Mouse (Mus musculus): ENCODE measurements around the gene Ppm1d. TPM values are rescaled to one million over a fixed set of nuclear protein-coding genes. Genes with fewer than 3 reads are reported as not detected.
A peak's percentile ranks its signal among the peaks of the same experiment; 100 is the strongest.

Ppm1d gene
- polyA plus RNA-seq, 1 experiment from 2014 or later, result 27.2 TPM

GRCm38 (mm10) chr11:85334778-85335177, 23.7 kb downstream of the Ppm1d start:
- Histone ChIP-seq H3K4me1 (replicated peaks) (no peaks in the 10 kb centered on the region), H3K4me3 (replicated peaks) (no peak overlapping the region), H3K27ac (no peak overlapping the region), H3K36me3 (peaks cover 92% of the 10 kb centered on the region), H3K4me2 (no peak overlapping the region), H3K9ac (replicated peaks) (no peak overlapping the region), H3K27me3 (no peaks in the 10 kb centered on the region), H3K9me3 (no peaks in the 10 kb centered on the region)
- no peak for ATAC-seq (ENCODE audit: insufficient number of reproducible peaks, insufficient read depth, low FRiP score, low TSS enrichment, low read depth)
- 46% methylated on average over 4 of the region's 4 CpGs for WGBS

GRCm38 (mm10) chr11:85339173-85339831, 28.3 kb downstream of the Ppm1d start:
- Histone ChIP-seq H3K27ac (no peak overlapping the region), H3K4me1 (replicated peaks) (no peaks in the 10 kb centered on the region), H3K4me2 (no peak overlapping the region), H3K4me3 (replicated peaks) (no peak overlapping the region), H3K9ac (replicated peaks) (no peak overlapping the region), H3K27me3 (no peaks in the 10 kb centered on the region), H3K9me3 (no peaks in the 10 kb centered on the region), H3K36me3 (peaks cover 92% of the 10 kb centered on the region)
- WGBS, result 91% methylated on average over 6 of the region's 6 CpGs
- no peak for ATAC-seq (ENCODE audit: insufficient number of reproducible peaks, insufficient read depth, low FRiP score, low TSS enrichment, low read depth)

GRCm38 (mm10) chr11:85340070-85340616, 29.1 kb downstream of the Ppm1d start:
- Histone ChIP-seq H3K9me3 (no peaks in the 10 kb centered on the region), H3K36me3 (peaks cover 85% of the 10 kb centered on the region), H3K27me3 (no peaks in the 10 kb centered on the region), H3K4me3 (replicated peaks) (no peak overlapping the region), H3K9ac (replicated peaks) (no peak overlapping the region), H3K4me1 (replicated peaks) (no peaks in the 10 kb centered on the region), H3K4me2 (no peak overlapping the region), H3K27ac (no peak overlapping the region)
- 88% methylated on average over 7 of the region's 7 CpGs for WGBS
- no peak for ATAC-seq (ENCODE audit: insufficient number of reproducible peaks, insufficient read depth, low FRiP score, low TSS enrichment, low read depth)

- H3K4me1 ChIP-seq (replicated peaks), result peaks cover 9% of the 10 kb centered on the region
- H3K9me3 ChIP-seq, result no peaks in the 10 kb centered on the region
- no peaks in the 10 kb centered on the region for H3K36me3 ChIP-seq
- no peaks in the 10 kb centered on the region for H3K27me3 ChIP-seq
- ATAC-seq (ENCODE audit: insufficient number of reproducible peaks, insufficient read depth, low FRiP score, low TSS enrichment, low read depth), result peak; percentile 98
- H3K9ac ChIP-seq (replicated peaks), result peak within 1 kb of the TSS; percentile 77
- H3K4me3 ChIP-seq (replicated peaks), result peak within 1 kb of the TSS; percentile 71
- peak within 1 kb of the TSS; percentile 87 for H3K4me2 ChIP-seq
- under 1% methylated on average over 47 of the region's 47 CpGs for WGBS
- peak within 1 kb of the TSS; percentile 51; the same call in 1 of the 2 replicates for H3K27ac ChIP-seq
Measured at GRCm38 (mm10) chr11:85352539-85353380, 41.7 kb downstream of the Ppm1d start, which contains the start of gene Bcas3. Gene Bcas3, plus strand, starts transcription at chr11:85353167.

- Histone ChIP-seq H3K4me2 (peak overlapping the region; percentile 87), H3K27me3 (no peaks in the 10 kb centered on the region), H3K27ac (no peak overlapping the region), H3K4me1 (replicated peaks) (peaks cover 9% of the 10 kb centered on the region), H3K9me3 (no peaks in the 10 kb centered on the region), H3K36me3 (no peaks in the 10 kb centered on the region), H3K9ac (replicated peaks) (peak overlapping the region; percentile 77; the same call in 1 of the 2 replicates), H3K4me3 (replicated peaks) (peak overlapping the region; percentile 71)
- ATAC-seq (ENCODE audit: insufficient number of reproducible peaks, insufficient read depth, low FRiP score, low TSS enrichment, low read depth), result no peak
- 66% methylated on average over 4 of the region's 4 CpGs for WGBS
Measured at GRCm38 (mm10) chr11:85353819-85354218, 42.8 kb downstream of the Ppm1d start.

- Histone ChIP-seq H3K4me2 (no peak overlapping the region), H3K27me3 (no peaks in the 10 kb centered on the region), H3K9ac (replicated peaks) (no peak overlapping the region), H3K4me3 (replicated peaks) (no peak overlapping the region), H3K27ac (no peak overlapping the region), H3K4me1 (replicated peaks) (no peaks in the 10 kb centered on the region), H3K9me3 (no peaks in the 10 kb centered on the region), H3K36me3 (peaks cover 25% of the 10 kb centered on the region)
- WGBS, result 94% methylated on average over 6 of the region's 6 CpGs
- ATAC-seq (ENCODE audit: insufficient number of reproducible peaks, insufficient read depth, low FRiP score, low TSS enrichment, low read depth), result no peak
Measured at GRCm38 (mm10) chr11:85359641-85360040, 48.6 kb downstream of the Ppm1d start.

GRCm38 (mm10) chr11:85361621-85362020, 50.6 kb downstream of the Ppm1d start:
- no peak for ATAC-seq (ENCODE audit: insufficient number of reproducible peaks, insufficient read depth, low FRiP score, low TSS enrichment, low read depth)
- H3K27ac ChIP-seq, result no peak overlapping the region
- H3K36me3 ChIP-seq, result peaks cover 41% of the 10 kb centered on the region
- 83% methylated on average over 8 of the region's 8 CpGs for WGBS
- no peak overlapping the region for H3K4me2 ChIP-seq
- no peaks in the 10 kb centered on the region for H3K27me3 ChIP-seq
- no peak overlapping the region for H3K9ac ChIP-seq (replicated peaks)
- no peak overlapping the region for H3K4me3 ChIP-seq (replicated peaks)
- H3K4me1 ChIP-seq (replicated peaks), result no peaks in the 10 kb centered on the region
- H3K9me3 ChIP-seq, result no peaks in the 10 kb centered on the region

- no peak for ATAC-seq (ENCODE audit: insufficient number of reproducible peaks, insufficient read depth, low FRiP score, low TSS enrichment, low read depth)
- Histone ChIP-seq H3K4me3 (replicated peaks) (no peak overlapping the region), H3K4me1 (replicated peaks) (no peaks in the 10 kb centered on the region), H3K9me3 (no peaks in the 10 kb centered on the region), H3K27ac (no peak overlapping the region), H3K27me3 (no peaks in the 10 kb centered on the region), H3K9ac (replicated peaks) (no peak overlapping the region), H3K4me2 (no peak overlapping the region), H3K36me3 (peaks cover 54% of the 10 kb centered on the region)
- WGBS, result 83% methylated on average over 3 of the region's 3 CpGs
Measured at GRCm38 (mm10) chr11:85366168-85366567, 55.1 kb downstream of the Ppm1d start.

- Histone ChIP-seq H3K9me3 (no peaks in the 10 kb centered on the region), H3K4me3 (replicated peaks) (no peak overlapping the region), H3K36me3 (peaks cover 60% of the 10 kb centered on the region), H3K4me1 (replicated peaks) (no peaks in the 10 kb centered on the region), H3K9ac (replicated peaks) (no peak overlapping the region), H3K27me3 (no peaks in the 10 kb centered on the region), H3K27ac (no peak overlapping the region), H3K4me2 (no peak overlapping the region)
- 78% methylated on average over 3 of the region's 3 CpGs for WGBS
- no peak for ATAC-seq (ENCODE audit: insufficient number of reproducible peaks, insufficient read depth, low FRiP score, low TSS enrichment, low read depth)
Measured at GRCm38 (mm10) chr11:85367823-85368222, 56.8 kb downstream of the Ppm1d start.

GRCm38 (mm10) chr11:85379091-85379490, 68.0 kb downstream of the Ppm1d start:
- Histone ChIP-seq H3K4me2 (no peak overlapping the region), H3K36me3 (peaks cover 3% of the 10 kb centered on the region; the same call in 1 of the 2 replicates), H3K4me1 (replicated peaks) (no peaks in the 10 kb centered on the region), H3K27ac (no peak overlapping the region), H3K9ac (replicated peaks) (no peak overlapping the region), H3K4me3 (replicated peaks) (no peak overlapping the region), H3K27me3 (no peaks in the 10 kb centered on the region), H3K9me3 (no peaks in the 10 kb centered on the region)
- no peak for ATAC-seq (ENCODE audit: insufficient number of reproducible peaks, insufficient read depth, low FRiP score, low TSS enrichment, low read depth)
- WGBS, result 88% methylated on average over 3 of the region's 3 CpGs

GRCm38 (mm10) chr11:85380046-85380445, 69.0 kb downstream of the Ppm1d start:
- Histone ChIP-seq H3K4me3 (replicated peaks) (no peak overlapping the region), H3K36me3 (peaks cover 3% of the 10 kb centered on the region; the same call in 1 of the 2 replicates), H3K9me3 (no peaks in the 10 kb centered on the region), H3K4me2 (no peak overlapping the region), H3K4me1 (replicated peaks) (no peaks in the 10 kb centered on the region), H3K27ac (no peak overlapping the region), H3K9ac (replicated peaks) (no peak overlapping the region), H3K27me3 (no peaks in the 10 kb centered on the region)
- ATAC-seq (ENCODE audit: insufficient number of reproducible peaks, insufficient read depth, low FRiP score, low TSS enrichment, low read depth), result no peak
- 18% methylated on average over 1 of the region's 1 CpGs for WGBS

Measured in limb, embryonic 12.5 days (tissue).